Mouse (Mus musculus) MEL (cell line): ENCODE results near the gene Tnnt1. TPM values are rescaled to one million over a fixed set of nuclear protein-coding genes. Genes with fewer than 3 reads are reported as not detected.

Source experiments
- DNase-seq: peaks from one replicate; pipeline ENCODE4 v3.0.0; 2011; ENCODE audit warnings: low read depth, low spot score
- H3K27ac ChIP-seq: 2 replicates; pipeline ENCODE4 v1.5.1; 2012; ENCODE audit warnings: low read depth, mild to moderate bottlenecking, control low read depth, low read length, moderate library complexity; ENCODE audit not compliant: control insufficient read depth
- H3K27me3 ChIP-seq, 2 experiments: fragments of 150-350 bp in 1 of 2; sonication (generic) in 1 of 2; 2 replicates each; pipeline ENCODE4 v1.6.1; 2012; ENCODE audit warnings: low read length in 2 of 2, mild to moderate bottlenecking in 2 of 2, improper control_type of control experiment in 1 of 2, moderate library complexity in 1 of 2; ENCODE audit not compliant: insufficient read depth in 2 of 2, control insufficient read depth in 1 of 2
- H3K36me3 ChIP-seq, 2 experiments: 2 replicates each; pipeline ENCODE4 v1.6.1; 2012 to 2014; ENCODE audit warnings: low read length in 2 of 2, improper control_type of control experiment in 1 of 2, inconsistent platforms in 1 of 2, mild to moderate bottlenecking in 1 of 2; ENCODE audit not compliant: insufficient read depth in 2 of 2, control insufficient read depth in 1 of 2
- H3K4me1 ChIP-seq, 2 experiments: fragments of 150-350 bp in 1 of 2; sonication (generic) in 1 of 2; 2 replicates each; pipeline ENCODE4 v1.6.1; 2012; ENCODE audit warnings: low read length in 2 of 2, improper control_type of control experiment in 1 of 2, mild to moderate bottlenecking in 1 of 2; ENCODE audit not compliant: insufficient read depth in 2 of 2, control insufficient read depth in 1 of 2
- H3K4me3 ChIP-seq, 2 experiments: fragments of 150-350 bp in 1 of 2; sonication (generic) in 1 of 2; 2 replicates each; pipeline ENCODE4 v1.5.1; 2012; ENCODE audit warnings: low read depth in 2 of 2, low read length in 2 of 2, mild to moderate bottlenecking in 2 of 2, moderate library complexity in 2 of 2, control low read depth in 1 of 2, improper control_type of control experiment in 1 of 2; ENCODE audit not compliant: control insufficient read depth in 1 of 2, insufficient read depth in 1 of 2
- H3K79me2 ChIP-seq: 2 replicates; pipeline ENCODE4 v1.6.1; 2012; ENCODE audit warnings: mild to moderate bottlenecking, low read length, moderate library complexity; ENCODE audit not compliant: control insufficient read depth, poor library complexity, insufficient read depth
- H3K9ac ChIP-seq: 2 replicates; pipeline ENCODE4 v1.6.1; 2012; ENCODE audit warnings: low read depth, mild to moderate bottlenecking, control low read depth, low read length, moderate library complexity; ENCODE audit not compliant: control insufficient read depth, poor library complexity, severe bottlenecking
- H3K9me3 ChIP-seq: fragments of 150-350 bp; sonication (generic); replicated peaks from 2 replicates; pipeline ENCODE4 v1.6.1; 2012; ENCODE audit warnings: mild to moderate bottlenecking, low read length, improper control_type of control experiment, moderate library complexity; ENCODE audit not compliant: insufficient read depth
- CHD2 ChIP-seq: IDR thresholded peaks from 2 replicates; pipeline ENCODE4 v1.6.1; 2011; ENCODE audit warnings: low read length, improper control_type of control experiment
- ELF1 ChIP-seq: IDR thresholded peaks from 2 replicates; pipeline ENCODE4 v1.6.1; 2014; ENCODE audit warnings: low read depth, mild to moderate bottlenecking, inconsistent platforms, low read length, improper control_type of control experiment, moderate library complexity
- EP300 ChIP-seq, 2 experiments: IDR thresholded peaks; 2 replicates each; pipeline ENCODE4 v1.6.1; 2011; ENCODE audit warnings: improper control_type of control experiment in 2 of 2, low read length in 2 of 2, low read depth in 1 of 2, mild to moderate bottlenecking in 1 of 2
- GABPA ChIP-seq: IDR thresholded peaks from 2 replicates; pipeline ENCODE4 v1.6.1; 2012; ENCODE audit warnings: low read depth, mild to moderate bottlenecking, inconsistent platforms, low read length, improper control_type of control experiment, moderate library complexity
- HCFC1 ChIP-seq: IDR thresholded peaks from 2 replicates; pipeline ENCODE4 v1.6.1; 2012; ENCODE audit warnings: low read depth, mild to moderate bottlenecking, inconsistent platforms, low read length, improper control_type of control experiment, moderate library complexity
- MAFK ChIP-seq: IDR thresholded peaks from 2 replicates; pipeline ENCODE4 v1.6.1; 2011; ENCODE audit warnings: low read depth, mild to moderate bottlenecking, low read length, improper control_type of control experiment, borderline replicate concordance
- MAX ChIP-seq: IDR thresholded peaks from 2 replicates; pipeline ENCODE4 v1.6.1; 2011; ENCODE audit warnings: low read length, improper control_type of control experiment
- MXI1 ChIP-seq: IDR thresholded peaks from 2 replicates; pipeline ENCODE4 v1.6.1; 2011; ENCODE audit warnings: mild to moderate bottlenecking, low read depth, low read length, improper control_type of control experiment
- MYB ChIP-seq: IDR thresholded peaks from 2 replicates; pipeline ENCODE4 v1.6.1; 2011; ENCODE audit warnings: mild to moderate bottlenecking, low read depth, low read length, improper control_type of control experiment
- MYC ChIP-seq: IDR thresholded peaks from 2 replicates; pipeline ENCODE4 v1.6.1; 2011; ENCODE audit warnings: low read depth, mild to moderate bottlenecking, low read length, improper control_type of control experiment, moderate library complexity
- NELFE ChIP-seq: IDR thresholded peaks from 2 replicates; pipeline ENCODE4 v1.6.1; 2011; ENCODE audit warnings: low read depth, low read length, improper control_type of control experiment
- NRF1 ChIP-seq: IDR thresholded peaks from 2 replicates; pipeline ENCODE4 v1.6.1; 2014; ENCODE audit warnings: low read depth, mild to moderate bottlenecking, inconsistent platforms, low read length, improper control_type of control experiment, moderate library complexity; ENCODE audit not compliant: poor library complexity, insufficient read depth, severe bottlenecking
- POLR2A ChIP-seq, 2 experiments: IDR thresholded peaks; 2 replicates each; pipeline ENCODE4 v1.6.1; 2011 to 2012; ENCODE audit warnings: low read length in 2 of 2, mild to moderate bottlenecking in 2 of 2, control low read depth in 1 of 2, improper control_type of control experiment in 1 of 2, low read depth in 1 of 2, moderate library complexity in 1 of 2; ENCODE audit not compliant: control insufficient read depth in 1 of 2, insufficient read depth in 1 of 2, poor library complexity in 1 of 2
- RCOR1 ChIP-seq: IDR thresholded peaks from 2 replicates; pipeline ENCODE4 v1.6.1; 2012; ENCODE audit warnings: low read depth, mild to moderate bottlenecking, inconsistent platforms, low read length, improper control_type of control experiment
- SIN3A ChIP-seq: IDR thresholded peaks from 2 replicates; pipeline ENCODE4 v1.6.1; 2012; ENCODE audit warnings: low read length, improper control_type of control experiment, inconsistent platforms
- SMC3 ChIP-seq: IDR thresholded peaks from 2 replicates; pipeline ENCODE4 v1.6.1; 2011; ENCODE audit warnings: low read depth, low read length, improper control_type of control experiment
- USF1 ChIP-seq: IDR thresholded peaks from 2 replicates; pipeline ENCODE4 v1.6.1; 2014; ENCODE audit warnings: low read depth, mild to moderate bottlenecking, inconsistent platforms, low read length, improper control_type of control experiment, moderate library complexity
- ZC3H11A ChIP-seq: IDR thresholded peaks from 2 replicates; pipeline ENCODE4 v1.6.1; 2012; ENCODE audit warnings: low read depth, mild to moderate bottlenecking, inconsistent platforms, low read length, improper control_type of control experiment
- ZKSCAN1 ChIP-seq: IDR thresholded peaks from 2 replicates; pipeline ENCODE4 v1.6.1; 2012; ENCODE audit warnings: low read depth, mild to moderate bottlenecking, inconsistent platforms, low read length, improper control_type of control experiment, moderate library complexity
- polyA plus RNA-seq, 2 experiments: library from polyadenylated mRNA; stranded (reverse) in 1 of 2; unstranded in 1 of 2; fragments of >175 nt in 1 of 2; fragments of >200 nt in 1 of 2; gene quantifications; 2 replicates each; pipeline versions ENCODE4 v1.2.1 to v1.2.4; 2012; ENCODE audit warnings: low replicate concordance in 2 of 2, low read depth in 1 of 2; ENCODE audit not compliant: insufficient read length in 2 of 2, insufficient read depth in 1 of 2, missing spikeins in 1 of 2
- total RNA-seq: library from RNA; depleted of rRNA; stranded (reverse); fragments of 300-350 nt; gene quantifications from 2 replicates; pipeline ENCODE4 v1.2.3, GENCODE M21; 2012

The Tnnt1 gene
- total and polyA plus RNA-seq, 3 experiments: 5.0 to 16.4 TPM; not detected in 1

DNA sequence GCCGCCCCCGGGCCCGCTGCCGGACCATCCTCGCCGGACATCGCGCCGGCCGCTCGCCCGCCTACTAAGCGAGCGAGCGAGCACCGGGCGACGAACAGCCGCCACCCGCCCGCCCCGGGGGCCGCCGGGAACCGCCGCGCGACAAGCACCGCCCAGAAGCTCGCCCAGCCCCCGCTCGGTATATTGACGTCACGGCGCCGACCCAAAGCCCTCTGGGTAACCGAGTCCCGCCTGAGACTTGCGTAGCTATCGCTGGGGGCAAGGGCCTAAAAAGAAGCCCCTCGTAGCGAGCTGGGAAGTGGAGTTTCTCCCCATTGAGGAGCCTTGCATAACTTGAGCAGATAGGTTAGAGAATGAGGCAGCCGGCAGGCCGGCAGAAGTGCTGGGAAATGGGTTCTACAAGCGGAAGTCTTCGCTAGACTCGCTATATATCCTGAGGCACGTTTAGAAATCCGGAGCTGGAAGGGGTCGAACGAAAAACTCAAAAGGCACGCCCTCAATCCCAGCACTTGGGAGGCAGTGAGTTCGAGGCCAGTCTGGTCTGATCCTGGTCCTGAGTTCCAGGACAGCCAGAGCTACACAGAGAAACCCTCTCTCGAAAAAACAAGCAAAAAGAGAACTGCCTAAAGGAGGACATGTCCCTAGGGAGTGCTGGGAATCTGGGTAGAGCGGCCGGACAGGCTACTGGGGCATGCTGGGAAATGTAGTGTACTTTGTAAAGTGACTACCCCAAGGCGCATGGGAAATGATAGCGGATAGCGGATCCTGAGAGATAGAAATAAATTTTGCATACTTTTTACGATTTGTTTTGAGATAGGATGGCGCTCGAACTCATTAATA lies 14.4 kb downstream of the Tnnt1 start, which contains the start of gene Ppp1r12c (continued):
- no peak; the same call in 1 of the 2 replicates for TF ChIP-seq GABPA
- TF ChIP-seq MYB: 0 out of 2 replicates have a peak, but pooled peaks have one; percentile 9
- 0 out of 2 replicates have a peak, but pooled peaks have one; percentile 20 for TF ChIP-seq NRF1
- TF ChIP-seq POLR2A (IDR thresholded peaks at IDR 0.05; ENCODE audit: control insufficient read depth in 1 of 2, insufficient read depth in 1 of 2, low read depth in 1 of 2, low read length in 2 of 2, poor library complexity in 1 of 2): peak; percentile 73 to 91

DNA sequence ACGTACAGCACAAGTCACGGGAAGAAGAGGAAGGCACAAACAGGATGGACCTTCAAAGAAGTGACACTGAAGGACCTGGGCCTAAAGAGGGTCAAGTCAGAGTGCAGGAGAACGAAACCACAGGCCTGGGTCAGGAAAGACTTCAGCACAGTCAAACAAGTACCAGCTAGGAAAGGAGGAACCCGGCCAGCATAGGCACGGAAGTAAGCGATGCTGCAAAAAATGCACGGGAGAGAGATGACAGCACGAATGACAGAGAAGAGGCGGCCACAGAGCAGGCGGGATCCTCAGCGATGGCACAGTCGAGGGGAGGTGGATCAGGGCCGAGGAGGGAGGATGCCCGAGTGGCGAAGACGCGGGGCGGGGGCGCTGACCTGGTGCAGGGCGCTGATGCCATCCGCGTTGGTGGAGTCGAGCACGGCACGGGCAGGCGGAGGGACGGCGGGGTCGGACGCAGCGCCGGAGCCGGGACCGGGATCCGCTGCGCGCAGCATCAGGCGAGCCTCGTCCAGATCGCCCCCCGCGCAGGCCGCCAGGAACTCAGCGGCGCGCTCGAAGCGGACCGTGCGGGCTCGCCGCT lies 15.2 kb downstream of the Tnnt1 start:
- peaks cover 4 to 27% of the 10 kb centered on the region in 2 experiments; a peak in 3 of 4 replicates for H3K36me3 ChIP-seq
- TF ChIP-seq SMC3 (no peak), MAX (no peak), ZC3H11A (no peak), CHD2 (no peak), SIN3A (peak; percentile 54), HCFC1 (no peak), MAFK (no peak), NELFE (no peak), ZKSCAN1 (no peak), RCOR1 (no peak), EP300 (IDR thresholded peaks at IDR 0.05; ENCODE audit: low read depth in 1 of 2, low read length in 2 of 2) (no peak), USF1 (no peak), ELF1 (no peak), MYC (0 out of 2 replicates have a peak, but pooled peaks have one; percentile 39), MXI1 (0 out of 2 replicates have a peak, but pooled peaks have one; percentile 56)
- TF ChIP-seq, all 39 proteins: peak for 3
- peaks cover 48% of the 10 kb centered on the region for H3K79me2 ChIP-seq
- peak overlapping the region; percentile 1; the same call in 1 of the 2 replicates for H3K27ac ChIP-seq
- peaks cover 10 to 35% of the 10 kb centered on the region in 2 experiments for H3K4me1 ChIP-seq
- no peaks in the 10 kb centered on the region for H3K27me3 ChIP-seq
- DNase-seq: peak; percentile 72
- peak overlapping the region; percentile 67 to 95 for H3K4me3 ChIP-seq
- peak overlapping the region; percentile 59 for H3K9ac ChIP-seq
- no peaks in the 10 kb centered on the region for H3K9me3 ChIP-seq
